Mouse (Mus musculus): ENCODE results near the gene Atp6v1e1.
A peak's percentile ranks its signal among the peaks of the same experiment; 100 is the strongest.
"Not testable (repeated sequence)": the region's sequence is repeated elsewhere in the genome, so short reads cannot be mapped to it uniquely, and the experiment has no call there.

Gene Atp6v1e1

GRCm38 (mm10) chr6:120822307-120822928 lies at the start of gene Atp6v1e1:
Atp6v1e1 (minus strand) TSS chr6:120822793.
- DNase-seq (ENCODE audit: extremely low spot score, low spot score), result peak; percentile 91

- DNase-seq (ENCODE audit: extremely low spot score, low spot score), result no peak
Measured at GRCm38 (mm10) chr6:120871286-120871685, 48.7 kb upstream of the Atp6v1e1 start.

- no peak for DNase-seq (ENCODE audit: extremely low spot score, low spot score)
Measured at GRCm38 (mm10) chr6:120868824-120869223, 46.2 kb upstream of the Atp6v1e1 start.

- no peak for DNase-seq (ENCODE audit: extremely low spot score, low spot score)
Measured at GRCm38 (mm10) chr6:120866051-120866814, 43.6 kb upstream of the Atp6v1e1 start.

GRCm38 (mm10) chr6:120860079-120860478 lies 37.5 kb upstream of the Atp6v1e1 start:
- no peak for DNase-seq (ENCODE audit: extremely low spot score, low spot score)

GRCm38 (mm10) chr6:120858217-120858711 lies 35.7 kb upstream of the Atp6v1e1 start:
- DNase-seq (ENCODE audit: extremely low spot score, low spot score), result no peak

GRCm38 (mm10) chr6:120854413-120854812 lies 31.8 kb upstream of the Atp6v1e1 start:
- DNase-seq (ENCODE audit: extremely low spot score, low spot score), result no peak

GRCm38 (mm10) chr6:120850720-120851119 lies 28.1 kb upstream of the Atp6v1e1 start:
- not testable (repeated sequence) for DNase-seq (ENCODE audit: extremely low spot score, low spot score)

GRCm38 (mm10) chr6:120841754-120842153 lies 19.2 kb upstream of the Atp6v1e1 start:
- no peak for DNase-seq (ENCODE audit: extremely low spot score, low spot score)

GRCm38 (mm10) chr6:120840258-120840657 lies 17.7 kb upstream of the Atp6v1e1 start:
- no peak for DNase-seq (ENCODE audit: extremely low spot score, low spot score)

GRCm38 (mm10) chr6:120837152-120837530 lies 14.5 kb upstream of the Atp6v1e1 start:
- no peak for DNase-seq (ENCODE audit: extremely low spot score, low spot score)

GRCm38 (mm10) chr6:120836389-120837151 lies 14.0 kb upstream of the Atp6v1e1 start:
- no peak for DNase-seq (ENCODE audit: extremely low spot score, low spot score)

- peak; percentile 99 for DNase-seq (ENCODE audit: extremely low spot score, low spot score)
Measured at GRCm38 (mm10) chr6:120835474-120836374, 13.1 kb upstream of the Atp6v1e1 start, which contains the start of gene Bcl2l13. Bcl2l13 (plus strand) TSS chr6:120836212.

GRCm38 (mm10) chr6:120834766-120835321 lies 12.3 kb upstream of the Atp6v1e1 start:
- no peak for DNase-seq (ENCODE audit: extremely low spot score, low spot score)

GRCm38 (mm10) chr6:120832097-120832496 lies 9.5 kb upstream of the Atp6v1e1 start:
- DNase-seq (ENCODE audit: extremely low spot score, low spot score), result no peak

- DNase-seq (ENCODE audit: extremely low spot score, low spot score), result no peak
Measured at GRCm38 (mm10) chr6:120830866-120831608, 8.4 kb upstream of the Atp6v1e1 start.

- no peak for DNase-seq (ENCODE audit: extremely low spot score, low spot score)
Measured at GRCm38 (mm10) chr6:120830056-120830455, 7.5 kb upstream of the Atp6v1e1 start.

GRCm38 (mm10) chr6:120822937-120823614 lies 483 bp upstream of the Atp6v1e1 start:
- no peak for DNase-seq (ENCODE audit: extremely low spot score, low spot score)

GRCm38 (mm10) chr6:120821715-120822114 lies 878 bp downstream of the Atp6v1e1 start:
- no peak for DNase-seq (ENCODE audit: extremely low spot score, low spot score)

Data from neural tube, embryonic 10.5 days (tissue).